Comparison of ENCODE assay signal across 8 mouse cellular contexts in the genomic region with DNA sequence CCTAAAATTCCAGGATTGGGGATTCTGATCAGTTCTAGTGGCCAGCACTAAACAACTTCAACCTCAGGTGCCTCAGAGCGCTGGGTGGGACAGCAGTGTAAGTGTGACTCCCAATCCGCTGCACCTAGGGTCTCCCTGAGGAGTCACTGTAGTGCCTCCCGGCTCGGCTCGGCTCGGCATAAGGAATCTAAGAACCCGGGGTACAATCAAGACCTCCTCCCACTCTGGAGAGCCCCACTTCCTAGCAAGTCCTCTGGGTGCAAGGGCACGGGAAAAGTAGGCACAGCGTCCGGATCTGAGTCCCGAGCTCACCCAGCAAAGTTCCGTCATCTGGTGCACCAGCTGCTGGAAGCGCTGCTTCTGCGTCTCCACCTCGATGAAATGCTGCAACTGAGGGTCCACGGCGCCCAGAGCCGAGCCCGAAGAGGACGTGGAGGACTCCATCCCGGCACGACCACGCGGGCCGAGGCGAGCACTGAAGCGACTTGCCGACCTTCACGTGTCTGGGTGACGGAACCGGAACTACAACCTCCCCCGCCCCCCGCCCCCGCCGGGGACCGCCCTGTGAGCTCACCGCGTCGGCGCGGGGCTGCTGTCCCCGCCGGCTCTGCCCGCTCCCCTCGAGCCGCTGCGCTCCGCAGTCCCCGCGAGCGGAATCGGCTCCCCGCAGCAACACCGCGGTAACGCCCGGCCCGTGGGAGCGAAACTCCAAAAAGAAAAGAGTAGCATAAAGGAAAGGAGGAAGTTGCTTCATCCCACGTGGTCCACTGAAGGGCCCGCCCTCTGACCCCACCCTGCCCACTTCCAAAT. TPM values are rescaled to one million over a fixed set of nuclear protein-coding genes. Genes with fewer than 3 reads are reported as not detected.
DNase-seq lines count a peak whose midpoint lies in the region; ATAC-seq lines count a peak whose summit lies in the region.

A gene (minus strand): TSS at position 721 of the 810 bp plus-strand sequence.

- H3K9ac ChIP-seq in hindbrain, embryonic 14.5 days = peak within 1 kb of the TSS; percentile 61

- H3K9me3 ChIP-seq in hindbrain, embryonic 14.5 days (ENCODE audit: control insufficient read depth, low read length) = no peaks in the 10 kb centered on the region

- peak within 1 kb of the TSS; percentile 61 for H3K4me2 ChIP-seq in hindbrain, embryonic 14.5 days (replicated peaks)

- H3K4me1 ChIP-seq in hindbrain, embryonic 14.5 days (replicated peaks; ENCODE audit: control insufficient read depth, insufficient read depth, low read length) = no peaks in the 10 kb centered on the region

- no peaks in the 10 kb centered on the region for H3K27me3 ChIP-seq in hindbrain, embryonic 14.5 days (ENCODE audit: control insufficient read depth, insufficient read depth, low read length)

- H3K4me3 ChIP-seq in hindbrain, embryonic 14.5 days (replicated peaks; ENCODE audit: low read length) = peak within 1 kb of the TSS; percentile 45

- peak; percentile 90 for ATAC-seq in hindbrain, embryonic 14.5 days (ENCODE audit: low FRiP score)
- ATAC-seq in megakaryocyte, adult 5-6 weeks (ENCODE audit: poor library complexity, severe bottlenecking) = peak; percentile 80

- 23% methylated on average over 38 of the region's 61 CpGs for WGBS in hindbrain, embryonic 14.5 days

- H3K27ac ChIP-seq in hindbrain, embryonic 14.5 days = peak within 1 kb of the TSS; percentile 54; the same call in 1 of the 2 replicates

- peak; percentile 73 for DNase-seq in R1 (ENCODE audit: low read depth, low spot score)
- DNase-seq in cerebellum, postnatal 25 days = peak; percentile 63 to 76
- peak; percentile 35 to 51 for DNase-seq in frontal cortex, postnatal 36 days (ENCODE audit: low spot score in 2 of 2)
- DNase-seq in hindbrain, embryonic 14.5 days (ENCODE audit: low spot score) = peak; percentile 35
- peak; percentile 10 to 16 for DNase-seq in left cerebral cortex, adult 8-10 months (ENCODE audit: low spot score in 2 of 2)
- peak; percentile 17 to 26 for DNase-seq in right cerebral cortex, adult 2 months (ENCODE audit: low spot score in 2 of 2)
- DNase-seq in urinary bladder, postnatal 10 days (ENCODE audit: low spot score) = peak; percentile 8

- H3K36me3 ChIP-seq in hindbrain, embryonic 14.5 days (replicated peaks; ENCODE audit: control insufficient read depth, insufficient read depth) = no peaks in the 10 kb centered on the region

RNA-seq across cellular contexts. Expression of the gene that starts here (rescaled TPM):
- 48.5 and 50.1 TPM in 2 replicates for polyA plus RNA-seq in hindbrain, embryonic 14.5 days (2014; fragmentation: Nextera tagmentation; extraction: Ambion mirVana)
- 10 to 100 TPM; 12.2 to 16.4 (median 15.2) TPM for total RNA-seq in left cerebral cortex, adult 8-10 months (2022)
- total RNA-seq in megakaryocyte, adult 5-6 weeks (2015) = 37.9 and 39.1 TPM in 2 replicates
- total RNA-seq in megakaryocyte, adult 5-6 weeks (2017) = 43.6 and 45.0 TPM in 2 replicates

Comparison
In these comparisons a context has a peak if more than half of its experiments do, and no peak if none do; other contexts are left out.
1. Peak in every context shown above with its lines: DNase-seq, ATAC-seq, H3K4me3 ChIP-seq and H3K27ac ChIP-seq.
2. DNase-seq: peak in every context shown above with its lines; median percentile 73 in R1; 70 in cerebellum, postnatal 25 days; 43 in frontal cortex, postnatal 36 days; 35 in hindbrain, embryonic 14.5 days; 22 in right cerebral cortex, adult 2 months; 13 in left cerebral cortex, adult 8-10 months; 8 in urinary bladder, postnatal 10 days.